Mouse (Mus musculus): ENCODE measurements around the gene Trpc5. TPM values are rescaled to one million over a fixed set of nuclear protein-coding genes. Genes with fewer than 3 reads are reported as not detected.

Trpc5 gene
- total RNA-seq, 4 experiments from 2014 or later: not detected

DNA sequence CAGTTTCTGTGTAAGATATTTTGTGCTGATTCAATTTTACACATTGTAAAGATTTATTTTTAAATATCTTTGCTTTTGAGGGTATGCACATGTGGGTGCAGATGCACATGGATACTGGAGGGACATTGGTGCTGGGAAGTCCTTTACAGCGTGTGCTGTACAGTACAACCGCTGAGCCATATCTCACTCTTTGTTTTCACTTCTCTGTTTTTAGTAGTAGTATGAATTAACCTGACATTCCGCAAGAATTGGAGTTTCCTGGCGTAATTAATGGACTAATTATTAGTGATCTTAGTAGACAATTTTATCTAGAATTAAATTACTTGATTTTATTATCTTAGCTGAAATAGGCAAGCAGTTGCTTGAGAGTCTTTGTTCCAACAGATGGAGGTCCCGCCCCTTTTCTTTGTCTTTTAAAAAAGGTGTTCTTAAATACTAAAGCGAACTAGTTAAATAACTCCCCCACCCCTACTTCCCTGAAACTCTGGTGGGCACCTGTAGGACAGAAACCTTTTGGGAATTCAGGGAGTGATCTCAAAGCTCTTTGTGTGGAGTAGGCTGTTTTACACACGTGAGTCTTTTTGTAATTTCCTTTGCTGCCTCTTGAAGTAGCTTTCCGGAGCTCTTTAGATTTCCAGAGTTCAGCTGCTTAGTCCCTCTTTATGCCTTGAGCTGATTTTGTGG, 352.5 kb downstream of the Trpc5 start:
- no peak for DNase-seq (ENCODE audit: low spot score)

Other genes with a start within 250 kb of the Trpc5 start
- gene Trpc5os, start 231.6 kb downstream of the Trpc5 start, total RNA-seq (2022): not detected
- gene Rtl4, start 727 bp upstream of the Trpc5 start, total RNA-seq (2022): not detected

Data from heart, adult 8-10 months (tissue).